Mouse (Mus musculus) mesoderm, embryonic 11.5 days (tissue): ENCODE data around the gene Tstd3.
"Not testable (repeated sequence)": the region's sequence is repeated elsewhere in the genome, so short reads cannot be mapped to it uniquely, and the experiment has no call there.

Experiments used
- DNase-seq: peaks from one replicate; pipeline ENCODE4 v3.0.0-alpha.2; 2012; ENCODE audit warnings: low read depth, low spot score

Gene Tstd3

DNA sequence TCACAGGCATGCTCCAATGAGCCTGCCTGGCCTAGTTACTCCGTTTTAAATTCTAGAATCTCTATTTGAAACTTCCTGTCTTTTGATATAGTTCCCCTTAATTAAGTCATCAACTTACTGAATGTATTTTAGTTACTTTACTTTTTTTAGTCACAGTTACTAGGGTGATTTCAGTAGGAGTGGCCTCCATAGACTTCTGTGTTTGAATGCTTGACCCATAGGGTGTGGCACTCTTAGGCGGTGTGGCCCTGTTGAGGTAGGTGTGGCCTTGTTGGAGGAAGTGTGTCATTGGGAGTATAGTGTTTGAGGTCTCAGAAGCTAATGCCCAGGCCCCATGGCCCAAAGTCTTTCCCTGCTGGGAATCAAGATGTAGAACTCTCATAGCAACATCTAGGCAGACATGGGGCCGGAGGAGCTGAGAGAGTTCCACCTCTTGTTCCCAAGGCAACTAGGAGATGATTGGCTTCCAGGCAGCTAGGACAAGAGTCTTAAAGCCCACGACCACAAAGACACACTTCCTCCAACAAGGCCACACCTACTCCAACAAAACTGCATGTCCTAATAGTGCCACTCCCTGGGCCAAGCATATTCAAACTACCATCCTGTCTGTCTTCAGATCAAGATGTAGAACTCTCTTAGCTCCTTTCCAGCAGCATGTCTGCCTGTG, 11.8 kb downstream of the Tstd3 start:
- DNase-seq: no peak

DNA sequence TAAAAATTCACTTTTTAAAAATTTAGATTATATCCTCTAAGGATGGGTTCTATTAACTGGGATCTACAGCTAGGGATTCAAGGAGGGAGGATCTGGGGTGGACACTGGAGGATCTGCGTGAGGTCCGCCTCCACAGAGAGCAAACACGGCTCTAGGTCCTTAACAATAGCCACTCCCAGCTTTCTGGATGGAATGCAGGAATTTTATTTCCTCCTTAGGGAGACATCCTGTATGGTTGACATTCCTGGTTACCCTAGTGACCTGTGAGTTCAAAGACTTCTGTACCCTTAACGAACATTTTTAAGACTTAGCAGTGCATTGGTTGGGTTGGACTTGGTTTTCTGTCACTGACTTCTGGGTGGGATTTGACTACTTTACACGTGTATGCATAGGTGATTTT, 21.3 kb downstream of the Tstd3 start:
- peak; percentile 11 for DNase-seq

- not testable (repeated sequence) for DNase-seq
Observed at GRCm38 (mm10) chr4:21744142-21744541, 22.9 kb downstream of the Tstd3 start.

GRCm38 (mm10) chr4:21739169-21739568, 27.8 kb downstream of the Tstd3 start:
- DNase-seq: no peak

GRCm38 (mm10) chr4:21727615-21728165, 39.3 kb downstream of the Tstd3 start, which contains the start of gene Ccnc:
Ccnc (plus strand) TSS chr4:21727701.
- peak; percentile 93 for DNase-seq

GRCm38 (mm10) chr4:21726912-21727614, 39.9 kb downstream of the Tstd3 start:
- peak; percentile 63 for DNase-seq

DNA sequence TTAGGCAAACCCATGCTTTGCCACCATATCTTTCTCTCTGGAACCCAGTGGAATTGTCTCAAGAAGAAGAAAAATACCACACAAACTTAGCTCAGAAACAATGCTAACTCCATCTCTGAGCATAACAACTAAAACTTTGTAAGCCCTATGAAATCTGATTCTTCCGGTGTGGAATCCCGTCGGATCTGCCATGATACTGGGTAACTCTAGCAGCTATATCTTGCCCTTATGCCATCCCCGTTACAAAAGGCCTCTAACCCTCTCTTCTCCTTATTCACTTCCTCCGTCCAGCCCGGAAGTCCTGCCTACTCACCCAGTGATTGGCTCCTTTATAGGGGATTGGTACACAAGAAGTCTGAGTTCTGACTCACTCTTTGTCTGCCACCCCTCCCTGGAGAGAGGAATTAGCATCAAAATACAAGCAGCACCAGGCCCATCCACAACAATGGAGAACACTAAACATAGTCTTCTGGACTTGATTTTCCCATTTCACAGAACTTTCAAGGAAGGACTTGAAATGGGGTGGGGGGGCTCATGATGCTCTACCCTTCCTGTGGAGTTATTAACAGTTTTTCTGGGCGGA, 44.2 kb downstream of the Tstd3 start:
- DNase-seq: peak; percentile 17

DNA sequence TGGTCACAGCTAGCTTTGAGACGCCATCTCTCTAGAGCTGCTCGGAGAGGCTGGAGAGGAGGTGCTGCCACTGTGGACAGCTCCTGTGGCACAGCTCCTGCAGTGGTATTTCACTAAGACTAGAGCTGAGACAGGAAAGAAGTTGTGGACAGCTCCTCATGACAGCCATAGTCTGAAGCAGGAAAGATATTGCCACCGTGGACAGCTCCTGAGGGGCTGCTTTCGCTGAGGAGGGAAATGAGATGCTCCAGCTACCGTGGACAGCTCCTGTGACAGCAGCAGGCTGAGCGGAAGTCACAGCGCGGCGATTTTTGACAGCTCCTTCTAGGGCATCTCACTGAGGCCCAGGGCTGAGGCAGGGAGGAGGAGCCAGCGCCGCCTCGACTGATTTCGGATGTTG, 54.9 kb downstream of the Tstd3 start:
- DNase-seq: peak; percentile 93
